Mouse (Mus musculus) thymus, adult 2 months (tissue): Measurements from ENCODE around the gene Gltpd2.
"Not testable (repeated sequence)": the region's sequence is repeated elsewhere in the genome, so short reads cannot be mapped to it uniquely, and the experiment has no call there.

Source experiments
- CTCF ChIP-seq: fragments of 200-500 bp; IDR thresholded peaks from 2 replicates; pipeline ENCODE4 v1.5.1; 2012; ENCODE audit warnings: mild to moderate bottlenecking, control low read depth, low read length, moderate library complexity, borderline replicate concordance; ENCODE audit not compliant: control insufficient read depth, poor library complexity, insufficient read depth; ENCODE audit errors: extremely low read depth
- POLR2A ChIP-seq: fragments of 200-500 bp; IDR thresholded peaks from 2 replicates; pipeline ENCODE4 v1.6.1; 2012; ENCODE audit warnings: mild to moderate bottlenecking, low read length, control low read depth, moderate library complexity; ENCODE audit not compliant: control insufficient read depth, poor library complexity, insufficient read depth; ENCODE audit errors: extremely low read depth

- not testable (repeated sequence) for TF ChIP-seq CTCF, POLR2A
These were observed 12.1 kb downstream of the Gltpd2 start for GRCm38 (mm10) chr11:70531065-70531464.
